Mouse (Mus musculus): Measurements from ENCODE around the gene Lrrc1. TPM values are rescaled to one million over a fixed set of nuclear protein-coding genes. Genes with fewer than 3 reads are reported as not detected.

Gene Lrrc1
- polyA plus RNA-seq, 1 experiment from 2014 or later = 7.4 TPM

DNA sequence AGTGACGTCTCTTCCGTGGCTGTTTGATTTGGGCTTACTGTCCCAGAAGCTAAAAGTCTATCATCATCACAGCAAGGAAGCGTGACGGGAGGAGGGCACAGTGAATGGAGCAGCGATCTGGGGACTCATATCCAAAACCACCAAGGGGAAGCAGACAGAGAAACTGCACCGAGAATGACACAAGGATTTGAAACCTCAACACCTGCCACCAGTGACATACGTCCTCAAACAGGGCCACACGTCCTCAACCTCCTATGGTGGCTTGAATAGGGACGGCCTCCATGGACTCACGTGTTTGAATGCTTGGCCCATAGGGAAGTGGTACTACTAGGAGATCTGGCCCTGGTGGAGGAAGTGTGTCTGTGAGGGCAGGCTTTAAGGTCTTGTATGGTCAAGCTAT, 153.4 kb downstream of the Lrrc1 start:
- H3K9me3 ChIP-seq (ENCODE audit: control insufficient read depth, low read length) = no peaks in the 10 kb centered on the region
- ATAC-seq (ENCODE audit: insufficient read depth, low FRiP score, low TSS enrichment) (no peak), DNase-seq (ENCODE audit: low spot score) (no peak)
- H3K4me1 ChIP-seq (ENCODE audit: control insufficient read depth, insufficient read depth, low read length) = no peaks in the 10 kb centered on the region
- H3K27ac ChIP-seq (ENCODE audit: low read depth, low read length) = no peak overlapping the region
- H3K27me3 ChIP-seq (ENCODE audit: control insufficient read depth, insufficient read depth, low read length) = no peaks in the 10 kb centered on the region
- no peak overlapping the region for H3K4me2 ChIP-seq (ENCODE audit: low read depth)
- H3K9ac ChIP-seq (ENCODE audit: low read length) = no peak overlapping the region
- WGBS = 90% methylated on average over 10 of the region's 10 CpGs
- H3K4me3 ChIP-seq (ENCODE audit: low read depth, low read length) = no peak overlapping the region
- H3K36me3 ChIP-seq (ENCODE audit: control insufficient read depth, insufficient read depth, low read length) = no peaks in the 10 kb centered on the region

DNA sequence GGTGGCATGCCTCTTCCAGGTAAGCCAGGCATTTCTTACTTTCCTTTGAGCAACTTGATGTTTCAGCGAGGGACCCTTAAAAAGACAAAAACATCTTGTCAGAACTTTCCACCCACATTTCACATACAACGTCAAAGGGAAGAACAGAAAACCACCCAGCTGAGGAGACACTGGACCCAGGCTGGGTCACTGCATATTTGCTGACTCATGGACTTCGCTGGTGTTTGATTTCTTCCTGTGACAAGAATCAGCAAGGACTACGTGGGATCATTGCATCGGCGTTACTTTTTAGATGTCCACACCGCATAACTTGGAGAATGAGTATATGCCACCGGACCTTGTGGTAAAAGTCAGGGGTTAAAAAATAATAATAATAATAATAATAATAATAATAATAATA, 155.7 kb downstream of the Lrrc1 start:
- Histone ChIP-seq H3K36me3 (ENCODE audit: control insufficient read depth, insufficient read depth, low read length) (no peaks in the 10 kb centered on the region), H3K4me3 (ENCODE audit: low read depth, low read length) (no peak overlapping the region), H3K9ac (ENCODE audit: low read length) (no peak overlapping the region), H3K4me2 (ENCODE audit: low read depth) (no peak overlapping the region), H3K27me3 (ENCODE audit: control insufficient read depth, insufficient read depth, low read length) (no peaks in the 10 kb centered on the region), H3K4me1 (ENCODE audit: control insufficient read depth, insufficient read depth, low read length) (no peaks in the 10 kb centered on the region), H3K9me3 (ENCODE audit: control insufficient read depth, low read length) (no peaks in the 10 kb centered on the region), H3K27ac (ENCODE audit: low read depth, low read length) (no peak overlapping the region)
- WGBS = 90% methylated on average over 8 of the region's 8 CpGs
- ATAC-seq (ENCODE audit: insufficient read depth, low FRiP score, low TSS enrichment) (no peak), DNase-seq (ENCODE audit: low spot score) (no peak)

DNA sequence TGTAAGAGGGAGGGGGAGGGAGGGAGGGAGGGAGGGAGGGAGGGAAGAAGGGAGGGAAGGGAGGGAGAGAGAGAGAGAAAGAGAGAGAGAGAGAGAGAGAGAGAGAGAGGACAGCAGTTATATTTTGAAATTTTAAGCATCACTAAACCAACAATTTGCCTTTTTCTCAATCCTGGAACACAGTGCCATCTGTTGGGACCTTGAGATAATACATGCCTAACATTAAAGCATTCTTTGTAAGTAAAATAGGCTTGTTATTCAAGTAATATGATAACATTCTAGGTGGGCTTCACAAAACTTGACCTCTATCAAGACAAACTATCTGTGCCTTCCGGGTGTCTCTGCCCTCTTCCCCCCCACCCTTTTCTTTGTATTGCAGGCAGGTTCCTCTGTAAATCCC, 157.9 kb downstream of the Lrrc1 start:
- no peaks in the 10 kb centered on the region for H3K9me3 ChIP-seq (ENCODE audit: control insufficient read depth, low read length)
- 21% methylated on average over 1 of the region's 1 CpGs for WGBS
- DNase-seq (ENCODE audit: low spot score) (no peak), ATAC-seq (ENCODE audit: insufficient read depth, low FRiP score, low TSS enrichment) (no peak)
- H3K9ac ChIP-seq (ENCODE audit: low read length) = no peak overlapping the region
- no peak overlapping the region for H3K27ac ChIP-seq (ENCODE audit: low read depth, low read length)
- H3K4me1 ChIP-seq (ENCODE audit: control insufficient read depth, insufficient read depth, low read length) = no peaks in the 10 kb centered on the region
- no peaks in the 10 kb centered on the region for H3K36me3 ChIP-seq (ENCODE audit: control insufficient read depth, insufficient read depth, low read length)
- H3K4me3 ChIP-seq (ENCODE audit: low read depth, low read length) = no peak overlapping the region
- H3K4me2 ChIP-seq (ENCODE audit: low read depth) = no peak overlapping the region
- H3K27me3 ChIP-seq (ENCODE audit: control insufficient read depth, insufficient read depth, low read length) = no peaks in the 10 kb centered on the region

DNA sequence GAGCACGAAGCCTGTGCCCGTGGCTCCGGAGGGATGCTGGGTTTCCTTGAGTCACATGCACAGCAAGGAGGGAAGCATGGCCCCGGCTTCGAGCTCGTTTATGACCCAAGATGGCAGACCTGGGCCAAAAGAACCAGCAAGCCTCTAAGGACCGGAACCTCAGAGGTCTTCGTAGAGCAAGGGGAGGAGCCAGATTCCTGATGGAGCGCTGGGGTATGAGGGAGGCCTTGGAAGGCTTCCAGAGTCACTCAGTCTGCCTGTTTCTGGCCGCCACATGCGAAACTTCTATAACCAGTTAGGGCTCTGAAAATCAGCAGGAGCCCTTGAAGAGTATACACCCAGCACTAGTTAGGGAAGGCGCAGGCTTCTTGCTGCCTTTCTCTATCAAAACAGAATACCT, 159.1 kb downstream of the Lrrc1 start:
- WGBS = 90% methylated on average over 12 of the region's 12 CpGs
- DNase-seq (ENCODE audit: low spot score) = no peak
- Histone ChIP-seq H3K36me3 (ENCODE audit: control insufficient read depth, insufficient read depth, low read length) (no peaks in the 10 kb centered on the region), H3K9ac (ENCODE audit: low read length) (no peak overlapping the region), H3K4me3 (ENCODE audit: low read depth, low read length) (no peak overlapping the region), H3K27ac (ENCODE audit: low read depth, low read length) (no peak overlapping the region), H3K4me1 (ENCODE audit: control insufficient read depth, insufficient read depth, low read length) (no peaks in the 10 kb centered on the region), H3K4me2 (ENCODE audit: low read depth) (no peak overlapping the region), H3K9me3 (ENCODE audit: control insufficient read depth, low read length) (no peaks in the 10 kb centered on the region), H3K27me3 (ENCODE audit: control insufficient read depth, insufficient read depth, low read length) (no peaks in the 10 kb centered on the region)
- ATAC-seq (ENCODE audit: insufficient read depth, low FRiP score, low TSS enrichment) = no peak

DNA sequence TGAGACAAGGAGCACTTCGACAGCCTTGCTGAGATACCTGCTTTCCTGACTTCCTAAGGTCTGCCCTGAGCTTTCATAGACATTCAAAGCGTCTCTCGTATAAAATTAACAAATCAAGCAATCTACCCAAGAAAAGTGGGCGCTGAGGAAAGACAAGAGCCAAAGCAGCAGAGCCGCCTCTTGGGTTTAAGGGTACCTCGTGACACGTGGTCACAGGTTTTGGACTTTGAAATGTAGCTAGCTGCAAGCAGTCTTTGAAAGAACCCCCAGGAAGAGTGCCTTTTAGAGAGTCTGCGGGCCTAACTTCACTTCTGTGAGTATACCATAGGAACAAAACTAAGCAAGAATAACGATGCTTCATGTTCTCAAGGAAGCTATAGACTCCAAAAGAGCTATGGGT, 160.0 kb downstream of the Lrrc1 start:
- Histone ChIP-seq H3K9ac (ENCODE audit: low read length) (no peak overlapping the region), H3K27ac (ENCODE audit: low read depth, low read length) (no peak overlapping the region), H3K4me3 (ENCODE audit: low read depth, low read length) (no peak overlapping the region), H3K36me3 (ENCODE audit: control insufficient read depth, insufficient read depth, low read length) (no peaks in the 10 kb centered on the region), H3K9me3 (ENCODE audit: control insufficient read depth, low read length) (no peaks in the 10 kb centered on the region), H3K4me2 (ENCODE audit: low read depth) (no peak overlapping the region), H3K27me3 (ENCODE audit: control insufficient read depth, insufficient read depth, low read length) (no peaks in the 10 kb centered on the region), H3K4me1 (ENCODE audit: control insufficient read depth, insufficient read depth, low read length) (no peaks in the 10 kb centered on the region)
- 89% methylated on average over 9 of the region's 9 CpGs for WGBS
- no peak for DNase-seq (ENCODE audit: low spot score)
- no peak for ATAC-seq (ENCODE audit: insufficient read depth, low FRiP score, low TSS enrichment)

DNA sequence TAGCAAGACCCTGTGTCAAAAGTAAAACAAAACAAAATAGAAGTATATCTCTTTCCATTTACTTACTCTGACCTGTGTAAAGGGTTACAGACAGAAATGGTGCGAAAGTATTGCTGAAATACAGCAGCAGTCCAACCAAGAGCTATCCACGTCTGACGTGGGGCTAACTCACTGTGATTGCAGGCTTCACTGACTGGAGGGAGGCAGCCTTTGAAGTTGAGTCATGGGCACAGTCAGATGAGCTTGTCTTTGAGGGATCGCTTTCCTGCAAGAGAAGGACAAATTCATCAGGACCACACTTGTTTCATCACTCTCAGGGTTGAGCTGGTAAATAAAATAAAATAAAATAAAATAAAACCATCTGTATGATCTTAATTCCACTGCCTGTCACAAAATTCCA, 160.7 kb downstream of the Lrrc1 start:
- Histone ChIP-seq H3K27me3 (ENCODE audit: control insufficient read depth, insufficient read depth, low read length) (no peaks in the 10 kb centered on the region), H3K4me3 (ENCODE audit: low read depth, low read length) (no peak overlapping the region), H3K4me2 (ENCODE audit: low read depth) (no peak overlapping the region), H3K27ac (ENCODE audit: low read depth, low read length) (no peak overlapping the region), H3K9ac (ENCODE audit: low read length) (no peak overlapping the region), H3K4me1 (ENCODE audit: control insufficient read depth, insufficient read depth, low read length) (no peaks in the 10 kb centered on the region), H3K36me3 (ENCODE audit: control insufficient read depth, insufficient read depth, low read length) (no peaks in the 10 kb centered on the region), H3K9me3 (ENCODE audit: control insufficient read depth, low read length) (no peaks in the 10 kb centered on the region)
- ATAC-seq (ENCODE audit: insufficient read depth, low FRiP score, low TSS enrichment) (no peak), DNase-seq (ENCODE audit: low spot score) (no peak)
- WGBS = 73% methylated on average over 4 of the region's 4 CpGs

DNA sequence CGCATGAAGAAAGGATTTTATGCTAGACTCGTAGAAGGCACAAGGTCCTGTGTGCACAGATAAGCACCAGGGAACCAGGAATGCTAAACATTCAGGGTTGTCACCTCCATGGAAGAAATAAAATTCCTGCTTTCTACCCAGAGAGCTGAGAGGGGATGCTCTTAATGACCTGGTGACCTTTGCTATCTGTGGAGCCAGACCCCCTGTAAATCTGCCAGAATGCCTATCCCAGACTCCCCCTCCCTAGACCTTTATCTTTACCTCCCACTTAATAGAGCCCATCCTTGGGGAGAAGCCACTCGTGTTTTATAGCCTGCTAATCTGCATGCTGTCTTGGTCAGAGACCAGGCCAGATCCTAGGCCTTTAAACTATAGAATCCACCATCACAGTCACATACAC, 162.2 kb downstream of the Lrrc1 start:
- Histone ChIP-seq H3K27me3 (ENCODE audit: control insufficient read depth, insufficient read depth, low read length) (no peaks in the 10 kb centered on the region), H3K36me3 (ENCODE audit: control insufficient read depth, insufficient read depth, low read length) (no peaks in the 10 kb centered on the region), H3K4me1 (ENCODE audit: control insufficient read depth, insufficient read depth, low read length) (no peaks in the 10 kb centered on the region), H3K4me3 (ENCODE audit: low read depth, low read length) (no peak overlapping the region), H3K9me3 (ENCODE audit: control insufficient read depth, low read length) (no peaks in the 10 kb centered on the region), H3K9ac (ENCODE audit: low read length) (no peak overlapping the region), H3K4me2 (ENCODE audit: low read depth) (no peak overlapping the region), H3K27ac (ENCODE audit: low read depth, low read length) (no peak overlapping the region)
- WGBS = 40% methylated on average over 3 of the region's 3 CpGs
- DNase-seq (ENCODE audit: low spot score) = no peak
- ATAC-seq (ENCODE audit: insufficient read depth, low FRiP score, low TSS enrichment) = no peak

DNA sequence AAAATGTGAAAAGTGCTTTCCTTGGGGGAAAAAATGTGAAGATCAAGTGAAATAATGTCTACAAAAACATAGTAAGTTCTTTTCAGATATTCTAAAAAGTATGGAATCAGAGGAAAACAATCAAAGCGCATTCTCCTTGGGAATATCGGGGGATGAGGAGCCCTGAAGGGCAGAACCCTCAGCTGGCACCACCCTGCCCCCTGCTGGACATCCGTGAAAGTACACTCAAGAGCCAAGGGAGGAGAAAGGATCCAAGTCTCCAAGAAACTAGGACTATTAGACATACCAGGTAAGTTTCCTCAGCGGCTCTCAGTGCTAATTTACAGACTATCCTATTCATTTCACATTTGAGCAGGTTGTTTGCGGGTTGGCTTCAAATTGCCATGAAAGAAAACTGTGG, 163.1 kb downstream of the Lrrc1 start:
- no peaks in the 10 kb centered on the region for H3K4me1 ChIP-seq (ENCODE audit: control insufficient read depth, insufficient read depth, low read length)
- no peak overlapping the region for H3K4me2 ChIP-seq (ENCODE audit: low read depth)
- H3K36me3 ChIP-seq (ENCODE audit: control insufficient read depth, insufficient read depth, low read length) = no peaks in the 10 kb centered on the region
- H3K4me3 ChIP-seq (ENCODE audit: low read depth, low read length) = no peak overlapping the region
- 20% methylated on average over 5 of the region's 5 CpGs for WGBS
- ATAC-seq (ENCODE audit: insufficient read depth, low FRiP score, low TSS enrichment) (no peak), DNase-seq (ENCODE audit: low spot score) (peak; percentile 74)
- H3K9me3 ChIP-seq (ENCODE audit: control insufficient read depth, low read length) = no peaks in the 10 kb centered on the region
- H3K27ac ChIP-seq (ENCODE audit: low read depth, low read length) = no peak overlapping the region
- H3K27me3 ChIP-seq (ENCODE audit: control insufficient read depth, insufficient read depth, low read length) = no peaks in the 10 kb centered on the region
- H3K9ac ChIP-seq (ENCODE audit: low read length) = no peak overlapping the region
